Mouse (Mus musculus) embryonic fibroblast, embryonic 13.5 days (primary cell): Measurements from ENCODE around the gene Nrxn1.

ENCODE experiments used
- CTCF ChIP-seq: IDR thresholded peaks from 2 replicates; pipeline ENCODE4 v1.5.1; 2011; ENCODE audit warnings: mild to moderate bottlenecking, control low read depth, low read length, moderate library complexity, borderline replicate concordance; ENCODE audit not compliant: insufficient read depth
- POLR2A ChIP-seq: IDR thresholded peaks from 2 replicates; pipeline ENCODE4 v1.6.1; 2011; ENCODE audit warnings: low read depth, mild to moderate bottlenecking, control low read depth, low read length, moderate library complexity

DNA sequence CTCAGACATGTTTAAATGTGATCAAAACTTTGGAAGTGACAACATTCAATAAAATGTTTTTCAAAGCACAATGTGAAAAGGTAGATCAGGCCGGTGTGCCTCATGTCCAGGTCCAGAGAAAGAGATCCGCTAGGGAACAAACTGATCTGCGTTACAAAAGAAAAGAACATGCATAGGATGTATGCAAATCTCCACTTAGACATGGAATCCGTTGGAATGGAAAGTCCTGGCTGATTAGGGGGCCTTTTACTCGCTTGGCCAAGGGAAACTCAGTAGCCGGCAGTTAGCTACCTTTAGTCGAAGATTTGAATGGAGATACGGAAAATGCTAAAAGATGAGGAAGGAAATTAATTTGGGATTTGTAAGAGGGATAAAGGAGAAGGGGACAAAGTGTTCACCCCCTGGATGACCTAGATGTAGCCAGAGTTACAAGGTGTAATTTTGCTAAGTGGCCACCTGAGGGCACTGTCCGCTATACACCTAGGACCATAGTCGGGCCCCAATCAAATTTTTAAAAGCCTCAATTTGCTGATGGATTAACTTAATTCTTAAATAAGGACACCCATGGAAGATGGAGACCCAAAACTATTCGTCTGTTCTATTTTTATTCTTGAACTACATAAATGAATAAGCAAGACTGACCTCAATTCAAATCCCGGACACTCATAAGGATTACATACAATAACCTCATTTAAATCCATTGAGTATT, 508.9 kb downstream of the Nrxn1 start:
- TF ChIP-seq CTCF (peak; percentile 4; the same call in 1 of the 2 replicates), POLR2A (no peak)
